Mouse (Mus musculus) adrenal gland, postnatal 4 days (tissue): ENCODE measurements around the gene Srpk2. TPM values are rescaled to one million over a fixed set of nuclear protein-coding genes. Genes with fewer than 3 reads are reported as not detected.
"Not testable (repeated sequence)": the region's sequence is repeated elsewhere in the genome, so short reads cannot be mapped to it uniquely, and the experiment has no call there.

Experiments used
- DNase-seq, 2 experiments: peaks; one replicate each; pipeline ENCODE4 v3.0.0; 2021 to 2022; ENCODE audit warnings: low spot score in 2 of 2, mixed read lengths in 2 of 2
- total RNA-seq, 2 experiments: library from RNA; stranded (reverse); gene quantifications; 2 replicates each; pipeline ENCODE4 v1.2.3; 2021

The Srpk2 gene
- total RNA-seq, 2 experiments from 2014 or later, result 66.8 to 71.4 TPM

- DNase-seq, result no peak
These were observed 175.8 kb downstream of the Srpk2 start for GRCm38 (mm10) chr5:23508630-23509029.

GRCm38 (mm10) chr5:23507210-23507609, 177.2 kb downstream of the Srpk2 start:
- DNase-seq, result no peak

GRCm38 (mm10) chr5:23505578-23505977, 178.8 kb downstream of the Srpk2 start:
- DNase-seq, result no peak

- no peak for DNase-seq
These were observed 182.0 kb downstream of the Srpk2 start for GRCm38 (mm10) chr5:23502317-23502937.

- DNase-seq, result no peak
These were observed 182.7 kb downstream of the Srpk2 start for GRCm38 (mm10) chr5:23501582-23502316.

GRCm38 (mm10) chr5:23500715-23501114, 183.7 kb downstream of the Srpk2 start:
- DNase-seq, result no peak

- DNase-seq, result no peak
These were observed 185.2 kb downstream of the Srpk2 start for GRCm38 (mm10) chr5:23499257-23499656.

GRCm38 (mm10) chr5:23497920-23498319, 186.5 kb downstream of the Srpk2 start:
- DNase-seq, result no peak

- no peak for DNase-seq
These were observed 187.5 kb downstream of the Srpk2 start for GRCm38 (mm10) chr5:23496933-23497332.

GRCm38 (mm10) chr5:23496396-23496795, 188.0 kb downstream of the Srpk2 start:
- no peak for DNase-seq

- DNase-seq, result no peak
These were observed 193.6 kb downstream of the Srpk2 start for GRCm38 (mm10) chr5:23490797-23491196.

GRCm38 (mm10) chr5:23489231-23489630, 195.2 kb downstream of the Srpk2 start:
- no peak for DNase-seq

GRCm38 (mm10) chr5:23483811-23484210, 200.6 kb downstream of the Srpk2 start:
- no peak for DNase-seq

GRCm38 (mm10) chr5:23473098-23473873, 211.1 kb downstream of the Srpk2 start:
- DNase-seq, result no peak

- DNase-seq, result no peak
These were observed 217.9 kb downstream of the Srpk2 start for GRCm38 (mm10) chr5:23466546-23466945.

GRCm38 (mm10) chr5:23464743-23465142, 219.7 kb downstream of the Srpk2 start:
- no peak for DNase-seq

- no peak for DNase-seq
These were observed 220.2 kb downstream of the Srpk2 start for GRCm38 (mm10) chr5:23464247-23464646.

- DNase-seq, result no peak
These were observed 222.7 kb downstream of the Srpk2 start for GRCm38 (mm10) chr5:23461688-23462087.

GRCm38 (mm10) chr5:23453561-23453960, 230.9 kb downstream of the Srpk2 start:
- DNase-seq, result not testable (repeated sequence)
